Mouse (Mus musculus): ENCODE measurements around the gene Eif2b2. TPM values are rescaled to one million over a fixed set of nuclear protein-coding genes. Genes with fewer than 3 reads are reported as not detected.
A peak's percentile ranks its signal among the peaks of the same experiment; 100 is the strongest.

Gene Eif2b2
- total and polyA plus RNA-seq, 3 experiments, result 150 to 193 TPM; not detected in 1

DNA sequence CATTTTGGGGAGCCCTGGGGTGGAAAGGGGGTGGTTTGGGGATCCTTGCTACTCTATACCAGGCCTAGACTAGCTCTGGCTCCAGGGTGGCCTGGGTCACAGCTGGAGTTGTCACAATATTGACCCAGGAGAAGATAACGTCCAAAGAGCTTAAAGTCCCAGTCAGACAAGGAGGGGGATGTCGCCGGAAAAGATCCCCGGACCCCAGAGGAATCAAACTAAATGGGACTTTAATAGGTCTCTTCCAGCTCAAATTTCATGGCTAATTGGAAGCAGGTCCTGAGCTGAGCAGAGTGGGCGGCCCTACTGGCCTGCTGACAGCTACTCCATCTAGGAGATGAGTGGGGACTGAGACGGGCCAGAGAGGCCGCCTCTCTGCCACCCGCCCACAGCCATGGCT lies 21.3 kb upstream of the Eif2b2 start:
- no peaks in the 10 kb centered on the region for H3K9me3 ChIP-seq (replicated peaks; ENCODE audit: insufficient read depth, low read length)
- no peaks in the 10 kb centered on the region for H3K36me3 ChIP-seq (ENCODE audit: control insufficient read depth in 1 of 2, insufficient read depth in 2 of 2, low read length in 2 of 2)
- no peak overlapping the region for H3K27ac ChIP-seq (ENCODE audit: control insufficient read depth, low read depth, low read length)
- H3K79me2 ChIP-seq (ENCODE audit: control insufficient read depth, insufficient read depth, low read length, poor library complexity), result no peaks in the 10 kb centered on the region
- peaks cover 0 to 2% of the 10 kb centered on the region in 2 experiments; a peak in 2 of 4 replicates for H3K4me1 ChIP-seq (ENCODE audit: control insufficient read depth in 1 of 2, insufficient read depth in 2 of 2, low read length in 2 of 2)
- H3K4me3 ChIP-seq (ENCODE audit: control insufficient read depth in 1 of 2, insufficient read depth in 1 of 2, low read depth in 2 of 2, low read length in 2 of 2), result no peak overlapping the region
- no peak for DNase-seq (ENCODE audit: low read depth, low spot score)
- H3K27me3 ChIP-seq (ENCODE audit: control insufficient read depth in 1 of 2, insufficient read depth in 2 of 2, low read length in 2 of 2), result peaks cover 4% of the 10 kb centered on the region in 2 experiments; a peak in 3 of 4 replicates
- H3K9ac ChIP-seq (ENCODE audit: control insufficient read depth, low read depth, low read length, poor library complexity, severe bottlenecking), result no peak overlapping the region
- TF ChIP-seq E2F4 (IDR thresholded peaks at IDR 0.05; ENCODE audit: borderline replicate concordance, low read depth, low read length) (no peak), TAL1 (IDR thresholded peaks at IDR 0.05; ENCODE audit: low read length) (no peak), POLR2A (IDR thresholded peaks at IDR 0.05; ENCODE audit: control insufficient read depth in 1 of 2, insufficient read depth in 1 of 2, low read depth in 1 of 2, low read length in 2 of 2, poor library complexity in 1 of 2) (no peak)

DNA sequence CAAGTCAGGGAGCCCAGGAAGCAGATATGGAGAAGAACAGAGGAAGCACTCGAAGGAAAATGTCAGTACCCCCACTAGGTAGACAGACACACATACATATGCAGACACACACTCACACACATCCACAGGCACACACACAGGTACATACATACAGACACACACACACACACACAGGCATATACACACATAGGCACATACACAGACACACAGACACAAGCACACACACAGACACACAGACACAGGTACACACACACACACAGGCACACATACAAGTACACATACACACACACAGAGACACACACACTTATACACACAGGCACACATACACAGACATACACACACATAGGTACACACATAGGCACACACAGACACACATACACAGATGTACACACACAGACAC lies 19.3 kb upstream of the Eif2b2 start:
- H3K4me3 ChIP-seq (ENCODE audit: control insufficient read depth in 1 of 2, insufficient read depth in 1 of 2, low read depth in 2 of 2, low read length in 2 of 2), result no peak overlapping the region

DNA sequence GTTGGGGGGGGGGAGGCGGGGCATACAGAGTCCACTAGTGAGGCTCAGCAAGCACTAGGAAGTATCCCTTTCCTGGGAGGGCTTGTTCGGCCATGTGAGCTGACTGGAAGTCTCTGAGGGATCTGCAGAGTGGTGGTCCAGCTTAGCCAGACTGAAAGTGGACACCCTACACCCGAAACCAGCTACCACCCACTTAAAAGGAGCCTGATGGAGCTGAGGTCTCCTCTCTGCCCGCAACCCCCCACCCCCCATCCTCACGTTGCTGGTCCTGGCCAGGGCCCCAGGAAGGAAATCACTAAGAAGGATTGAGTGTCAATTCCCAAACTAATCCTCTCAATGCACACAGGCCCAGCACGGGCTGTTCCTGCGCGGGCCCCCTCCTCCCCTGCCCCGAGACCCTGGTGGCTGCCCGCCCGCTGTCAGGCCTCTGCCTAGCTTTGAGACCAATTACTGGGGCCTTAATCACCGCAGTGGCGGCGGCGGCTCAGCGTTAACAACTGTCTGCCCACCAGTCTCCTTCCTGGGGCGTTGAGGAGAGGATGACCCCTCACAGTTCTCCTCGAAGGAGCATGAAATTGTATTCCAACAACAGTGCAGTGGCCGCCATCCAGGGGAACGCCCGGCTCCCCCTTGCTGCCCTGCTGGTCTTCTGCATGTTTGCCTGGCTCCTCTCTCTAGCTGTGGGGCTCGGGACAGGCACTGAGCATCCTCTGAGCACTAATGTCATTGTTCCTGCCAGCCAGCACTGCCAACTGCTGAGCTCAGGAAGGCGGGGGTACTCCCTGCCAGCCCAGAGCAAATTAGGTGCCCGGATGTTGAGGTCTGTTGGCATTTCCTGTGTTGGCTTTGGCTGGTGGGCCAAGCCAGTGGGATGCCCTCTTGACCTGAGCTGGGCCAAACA lies 18.1 kb upstream of the Eif2b2 start:
- H3K79me2 ChIP-seq (ENCODE audit: control insufficient read depth, insufficient read depth, low read length, poor library complexity), result no peaks in the 10 kb centered on the region
- H3K9ac ChIP-seq (ENCODE audit: control insufficient read depth, low read depth, low read length, poor library complexity, severe bottlenecking), result no peak overlapping the region
- no peak overlapping the region for H3K27ac ChIP-seq (ENCODE audit: control insufficient read depth, low read depth, low read length)
- H3K36me3 ChIP-seq (ENCODE audit: control insufficient read depth in 1 of 2, insufficient read depth in 2 of 2, low read length in 2 of 2), result no peaks in the 10 kb centered on the region
- no peaks in the 10 kb centered on the region for H3K9me3 ChIP-seq (replicated peaks; ENCODE audit: insufficient read depth, low read length)
- peaks cover 4% of the 10 kb centered on the region in 2 experiments; a peak in 3 of 4 replicates for H3K27me3 ChIP-seq (ENCODE audit: control insufficient read depth in 1 of 2, insufficient read depth in 2 of 2, low read length in 2 of 2)
- TF ChIP-seq POLR2AphosphoS2 (IDR thresholded peaks at IDR 0.05; ENCODE audit: low read length), result no peak
- TF ChIP-seq NRF1 (IDR thresholded peaks at IDR 0.05; ENCODE audit: insufficient read depth, low read depth, low read length, poor library complexity, severe bottlenecking), result no peak
- TF ChIP-seq ETS1 (IDR thresholded peaks at IDR 0.05; ENCODE audit: low read depth, low read length), result no peak
- TF ChIP-seq SIN3A (IDR thresholded peaks at IDR 0.05; ENCODE audit: low read length), result no peak
- no peak for TF ChIP-seq ZC3H11A (IDR thresholded peaks at IDR 0.05; ENCODE audit: low read depth, low read length)
- TF ChIP-seq UBTF (IDR thresholded peaks at IDR 0.05; ENCODE audit: borderline replicate concordance, insufficient read depth, low read depth, low read length), result no peak
- TF ChIP-seq MEF2A (IDR thresholded peaks at IDR 0.05; ENCODE audit: extremely low read depth, insufficient replicate concordance, low read depth, low read length, poor library complexity, severe bottlenecking), result no peak
- TF ChIP-seq POLR2A (IDR thresholded peaks at IDR 0.05; ENCODE audit: control insufficient read depth in 1 of 2, insufficient read depth in 1 of 2, low read depth in 1 of 2, low read length in 2 of 2, poor library complexity in 1 of 2), result no peak
- no peak for TF ChIP-seq SMC3 (IDR thresholded peaks at IDR 0.05; ENCODE audit: low read depth, low read length)
- no peak for TF ChIP-seq GABPA (IDR thresholded peaks at IDR 0.05; ENCODE audit: low read depth, low read length)
- no peak for TF ChIP-seq E2F4 (IDR thresholded peaks at IDR 0.05; ENCODE audit: borderline replicate concordance, low read depth, low read length)
- no peak for DNase-seq (ENCODE audit: low read depth, low spot score)
- peaks cover 0 to under 1% of the 10 kb centered on the region in 2 experiments; a peak in 1 of 4 replicates for H3K4me1 ChIP-seq (ENCODE audit: control insufficient read depth in 1 of 2, insufficient read depth in 2 of 2, low read length in 2 of 2)
- no peak overlapping the region for H3K4me3 ChIP-seq (ENCODE audit: control insufficient read depth in 1 of 2, insufficient read depth in 1 of 2, low read depth in 2 of 2, low read length in 2 of 2)

More for the DNA sequence above, 19.3 kb upstream of the Eif2b2 start:
- Histone ChIP-seq H3K36me3 (ENCODE audit: control insufficient read depth in 1 of 2, insufficient read depth in 2 of 2, low read length in 2 of 2) (no peaks in the 10 kb centered on the region), H3K9me3 (replicated peaks; ENCODE audit: insufficient read depth, low read length) (no peaks in the 10 kb centered on the region), H3K27me3 (ENCODE audit: control insufficient read depth in 1 of 2, insufficient read depth in 2 of 2, low read length in 2 of 2) (peaks cover 4% of the 10 kb centered on the region in 2 experiments; a peak in 3 of 4 replicates), H3K9ac (ENCODE audit: control insufficient read depth, low read depth, low read length, poor library complexity, severe bottlenecking) (no peak overlapping the region), H3K27ac (ENCODE audit: control insufficient read depth, low read depth, low read length) (no peak overlapping the region), H3K79me2 (ENCODE audit: control insufficient read depth, insufficient read depth, low read length, poor library complexity) (no peaks in the 10 kb centered on the region), H3K4me1 (ENCODE audit: control insufficient read depth in 1 of 2, insufficient read depth in 2 of 2, low read length in 2 of 2) (no peaks in the 10 kb centered on the region)
- TF ChIP-seq ZNF384 (IDR thresholded peaks at IDR 0.05; ENCODE audit: low read depth, low read length), result no peak
- no peak for TF ChIP-seq BHLHE40 (IDR thresholded peaks at IDR 0.05; ENCODE audit: borderline replicate concordance, low read depth, low read length)
- TF ChIP-seq MAZ (IDR thresholded peaks at IDR 0.05; ENCODE audit: low read depth, low read length), result no peak
- peak; percentile 76; the same call in 1 of the 2 replicates for TF ChIP-seq POLR2AphosphoS5 (IDR thresholded peaks at IDR 0.05; ENCODE audit: borderline replicate concordance, low read depth, low read length)
- no peak for TF ChIP-seq MEF2A (IDR thresholded peaks at IDR 0.05; ENCODE audit: extremely low read depth, insufficient replicate concordance, low read depth, low read length, poor library complexity, severe bottlenecking)
- no peak for DNase-seq (ENCODE audit: low read depth, low spot score)
